Mouse (Mus musculus): ENCODE measurements around the gene Gm20917.
"Not testable (repeated sequence)": the region's sequence is repeated elsewhere in the genome, so short reads cannot be mapped to it uniquely, and the experiment has no call there.

Gm20917 gene

GRCm38 (mm10) chrY:79151022-79151421 lies at the start of gene Gm20917:
Gene Gm20917, minus strand, starts transcription at chrY:79151122.
- not testable (repeated sequence) for DNase-seq (ENCODE audit: low read depth)

Measured in fibroblast of lung, adult 2 months (primary cell).